Mouse (Mus musculus): ENCODE measurements at regions not wholly inside any gene's neighbourhood (a gene's known extent, or its start where the extent isn't known, plus 50 kb on each side); places are given as distances from the start of the nearest gene placed in this dataset.
"Not testable (repeated sequence)": the region's sequence is repeated elsewhere in the genome, so short reads cannot be mapped to it uniquely, and the experiment has no call there.

- no peak for ATAC-seq
Observed at GRCm38 (mm10) chr13:57170180-57170579, 274.4 kb upstream of the Trpc7 start.

GRCm38 (mm10) chr13:57169621-57170020, 273.8 kb upstream of the Trpc7 start:
- no peak for ATAC-seq

- ATAC-seq, result no peak
Observed at GRCm38 (mm10) chr13:57165367-57165766, 269.6 kb upstream of the Trpc7 start.

GRCm38 (mm10) chr13:57152787-57153186, 257.0 kb upstream of the Trpc7 start:
- ATAC-seq, result no peak

GRCm38 (mm10) chr13:57147623-57148022, 251.8 kb upstream of the Trpc7 start:
- ATAC-seq, result no peak

- ATAC-seq, result no peak
Observed at GRCm38 (mm10) chr13:57146708-57147107, 250.9 kb upstream of the Trpc7 start.

GRCm38 (mm10) chr13:57145782-57146181, 250.0 kb upstream of the Trpc7 start:
- ATAC-seq, result no peak

GRCm38 (mm10) chr13:57142851-57143250, 247.1 kb upstream of the Trpc7 start:
- no peak for ATAC-seq

GRCm38 (mm10) chr13:57142441-57142840, 246.6 kb upstream of the Trpc7 start:
- no peak for ATAC-seq

- ATAC-seq, result no peak
Observed at GRCm38 (mm10) chr13:57115936-57116335, 220.1 kb upstream of the Trpc7 start.

GRCm38 (mm10) chr13:57107956-57108355, 212.2 kb upstream of the Trpc7 start:
- no peak for ATAC-seq

GRCm38 (mm10) chr13:57099601-57100000, 203.8 kb upstream of the Trpc7 start:
- ATAC-seq, result no peak

- ATAC-seq, result no peak
Observed at GRCm38 (mm10) chr13:57091886-57092285, 196.1 kb upstream of the Trpc7 start.

- no peak for ATAC-seq
Observed at GRCm38 (mm10) chr13:57089381-57090075, 193.7 kb upstream of the Trpc7 start.

- no peak for ATAC-seq
Observed at GRCm38 (mm10) chr13:57087966-57088365, 192.2 kb upstream of the Trpc7 start.

GRCm38 (mm10) chr13:57087398-57087797, 191.6 kb upstream of the Trpc7 start:
- ATAC-seq, result no peak

GRCm38 (mm10) chr13:57083751-57084150, 188.0 kb upstream of the Trpc7 start:
- ATAC-seq, result no peak

- no peak for ATAC-seq
Observed at GRCm38 (mm10) chr13:57070479-57070878, 174.7 kb upstream of the Trpc7 start.

- ATAC-seq, result no peak
Observed at GRCm38 (mm10) chr13:57061656-57062055, 165.9 kb upstream of the Trpc7 start.

- ATAC-seq, result no peak
Observed at GRCm38 (mm10) chr13:57061074-57061473, 165.3 kb upstream of the Trpc7 start.

- no peak for ATAC-seq
Observed at GRCm38 (mm10) chr13:57056786-57057185, 161.0 kb upstream of the Trpc7 start.

GRCm38 (mm10) chr13:57055409-57056195, 159.8 kb upstream of the Trpc7 start:
- no peak for ATAC-seq

GRCm38 (mm10) chr13:57053361-57053760, 157.6 kb upstream of the Trpc7 start:
- no peak for ATAC-seq

- ATAC-seq, result not testable (repeated sequence)
Observed at GRCm38 (mm10) chr13:57046130-57046529, 150.3 kb upstream of the Trpc7 start.
